Mouse (Mus musculus) CH12.LX (cell line): Measurements from ENCODE around the gene Rsu1.

Source experiments
- BHLHE40 ChIP-seq: IDR thresholded peaks from 2 replicates; pipeline ENCODE4 v1.6.1; 2011; ENCODE audit warnings: mild to moderate bottlenecking, low read depth, low read length, improper control_type of control experiment
- CTCF ChIP-seq, 2 experiments: IDR thresholded peaks in 1 of 2; conservative IDR thresholded peaks in 1 of 2; 2 replicates each; pipeline ENCODE4 v1.5.1; 2011 to 2012; ENCODE audit warnings: low read depth in 2 of 2, low read length in 2 of 2, improper control_type of control experiment in 1 of 2, inconsistent platforms in 1 of 2, mild to moderate bottlenecking in 1 of 2, moderate library complexity in 1 of 2
- E2F4 ChIP-seq: IDR thresholded peaks from 2 replicates; pipeline ENCODE4 v1.6.1; 2011; ENCODE audit warnings: low read depth, low read length, improper control_type of control experiment; ENCODE audit not compliant: insufficient replicate concordance
- JUND ChIP-seq: conservative IDR thresholded peaks from 2 replicates; pipeline ENCODE4 v1.6.1; 2011; ENCODE audit warnings: low read depth, low read length, improper control_type of control experiment
- KAT2A ChIP-seq: IDR thresholded peaks from 2 replicates; pipeline ENCODE4 v1.6.1; 2012; ENCODE audit warnings: low read length, improper control_type of control experiment, inconsistent platforms; ENCODE audit not compliant: insufficient replicate concordance
- MAFK ChIP-seq: IDR thresholded peaks from 2 replicates; pipeline ENCODE4 v1.6.1; 2011; ENCODE audit warnings: low read length, improper control_type of control experiment; ENCODE audit not compliant: insufficient replicate concordance
- MAX ChIP-seq: IDR thresholded peaks from 2 replicates; pipeline ENCODE4 v1.6.1; 2011; ENCODE audit warnings: low read length, improper control_type of control experiment
- NRF1 ChIP-seq: IDR thresholded peaks from 2 replicates; pipeline ENCODE4 v1.6.1; 2014; ENCODE audit warnings: low read depth, mild to moderate bottlenecking, inconsistent platforms, low read length, improper control_type of control experiment, moderate library complexity
- POLR2A ChIP-seq: IDR thresholded peaks from 2 replicates; pipeline ENCODE4 v1.6.1; 2011; ENCODE audit warnings: low read depth, mild to moderate bottlenecking, improper control_type of control experiment, low read length
- RCOR1 ChIP-seq: conservative IDR thresholded peaks from 2 replicates; pipeline ENCODE4 v1.6.1; 2012; ENCODE audit warnings: low read depth, mild to moderate bottlenecking, inconsistent platforms, low read length, improper control_type of control experiment
- UBTF ChIP-seq: IDR thresholded peaks from 2 replicates; pipeline ENCODE4 v1.6.1; 2012; ENCODE audit warnings: low read depth, mild to moderate bottlenecking, inconsistent platforms, low read length, improper control_type of control experiment, moderate library complexity

GRCm38 (mm10) chr2:13129859-13130258, 141.4 kb downstream of the Rsu1 start:
- TF ChIP-seq CTCF (conservative IDR thresholded peaks at IDR 0.05 in 1 of 2, IDR thresholded peaks at IDR 0.05 in 1 of 2; ENCODE audit: low read depth in 2 of 2, low read length in 2 of 2) (no peak), JUND (no peak), POLR2A (no peak), BHLHE40 (no peak), UBTF (no peak), MAX (no peak), RCOR1 (no peak), MAFK (no peak), E2F4 (no peak), NRF1 (no peak), KAT2A (no peak)
